Mouse (Mus musculus) spleen, adult 2 months (tissue): Measurements from ENCODE around the gene Ide.

Experiments
- CTCF ChIP-seq: fragments of 200-500 bp; IDR thresholded peaks from 2 replicates; pipeline ENCODE4 v1.5.1; 2011; ENCODE audit warnings: mild to moderate bottlenecking, inconsistent platforms; ENCODE audit not compliant: insufficient read depth, insufficient read length, insufficient replicate concordance; ENCODE audit errors: extremely low read depth
- POLR2A ChIP-seq: fragments of 200-500 bp; IDR thresholded peaks from 2 replicates; pipeline ENCODE4 v1.6.1; 2011; ENCODE audit warnings: low read depth, low read length, inconsistent platforms

DNA sequence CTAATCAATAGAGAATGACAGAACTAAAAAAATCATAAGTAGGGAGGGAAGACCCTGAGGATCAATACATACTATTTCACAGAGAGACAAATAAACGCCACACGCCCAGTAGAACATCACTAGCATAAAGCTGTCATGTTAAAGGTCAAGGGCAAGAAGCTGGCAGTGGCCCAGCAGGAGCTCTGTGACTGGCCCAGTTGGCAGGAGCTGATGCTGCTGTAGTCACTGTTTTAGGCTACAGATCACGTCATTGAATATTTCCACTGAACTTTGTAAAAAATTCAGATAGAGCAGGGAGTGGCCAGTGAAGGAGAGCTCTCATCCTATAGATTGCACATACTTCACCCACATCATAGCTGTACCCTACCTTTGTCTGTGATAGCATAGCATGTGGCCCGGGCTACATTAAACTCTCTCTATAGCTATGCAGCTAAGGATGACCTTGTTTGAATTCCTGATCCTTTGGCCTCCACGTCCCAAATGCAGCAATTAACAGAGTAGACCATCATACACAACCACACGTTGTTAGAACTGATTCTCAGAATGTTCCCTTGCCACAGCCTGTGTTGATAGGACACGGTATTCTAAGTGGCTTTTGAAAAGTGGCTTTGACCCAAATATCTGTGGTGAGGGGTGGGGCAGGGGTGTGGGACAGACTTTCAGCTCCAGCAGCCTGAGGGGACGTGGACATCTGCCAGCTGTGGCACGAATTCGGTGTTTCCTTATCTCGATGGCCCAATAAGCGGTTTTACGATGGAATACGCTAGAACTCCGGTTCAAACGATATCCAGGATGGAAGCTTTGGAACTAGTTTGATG is 16.6 kb downstream of the Ide start:
- TF ChIP-seq POLR2A (no peak), CTCF (no peak)
